Mouse (Mus musculus) lung, postnatal 0 days (tissue): Measurements from ENCODE around the gene Rdh13. TPM values are rescaled to one million over a fixed set of nuclear protein-coding genes. Genes with fewer than 3 reads are reported as not detected.
A peak's percentile ranks its signal among the peaks of the same experiment; 100 is the strongest.
"Not testable (repeated sequence)": the region's sequence is repeated elsewhere in the genome, so short reads cannot be mapped to it uniquely, and the experiment has no call there.

Experiments
- ATAC-seq: fragments of 200-750 bp; cut with Nextera tagmentation; 2 replicates; pipeline ENCODE4 v1.8.0; 2017; ENCODE audit warnings: moderate library complexity
- DNase-seq: peaks from one replicate; pipeline ENCODE4 v3.0.0-alpha.2; 2016; ENCODE audit warnings: low spot score
- H3K27ac ChIP-seq: fragments of 300-500 bp; sonication (generic); 2 replicates; pipeline ENCODE4 v1.5.1; 2014; ENCODE audit warnings: antibody characterized with exemption, mild to moderate bottlenecking, low read length, mixed read lengths
- H3K27me3 ChIP-seq: fragments of 300-500 bp; sonication (generic); replicated peaks from 2 replicates; pipeline ENCODE4 v1.6.1; 2014; ENCODE audit warnings: low read length, mixed read lengths; ENCODE audit not compliant: insufficient read depth
- H3K36me3 ChIP-seq: fragments of 300-500 bp; sonication (generic); 2 replicates; pipeline ENCODE4 v1.6.1; 2014; ENCODE audit warnings: low read length, mixed read lengths; ENCODE audit not compliant: insufficient read depth
- H3K4me1 ChIP-seq: fragments of 300-500 bp; sonication (generic); 2 replicates; pipeline ENCODE4 v1.6.1; 2014; ENCODE audit warnings: antibody characterized with exemption, low read depth, low read length, mixed read lengths; ENCODE audit not compliant: insufficient read depth
- H3K4me2 ChIP-seq: fragments of 300-500 bp; sonication (generic); replicated peaks from 2 replicates; pipeline ENCODE4 v1.6.1; 2014; ENCODE audit warnings: low read depth, mild to moderate bottlenecking, low read length, moderate library complexity, mixed read lengths
- H3K4me3 ChIP-seq: fragments of 300-500 bp; sonication (generic); 2 replicates; pipeline ENCODE4 v1.5.1; 2014; ENCODE audit warnings: low read depth, low read length
- H3K9ac ChIP-seq: fragments of 300-500 bp; sonication (generic); replicated peaks from 2 replicates; pipeline ENCODE4 v1.6.1; 2014; ENCODE audit warnings: low read depth, mild to moderate bottlenecking
- H3K9me3 ChIP-seq: fragments of 300-500 bp; sonication (generic); 2 replicates; pipeline ENCODE4 v1.6.1; 2016; ENCODE audit warnings: low read length, mixed read lengths
- CTCF ChIP-seq: IDR thresholded peaks from 2 replicates; pipeline ENCODE4 v1.5.1; 2016; ENCODE audit warnings: antibody characterized with exemption, mild to moderate bottlenecking
- EP300 ChIP-seq: IDR thresholded peaks from 2 replicates; pipeline ENCODE4 v1.6.1; 2016; ENCODE audit warnings: antibody characterized with exemption, mild to moderate bottlenecking, control low read depth
- WGBS: fragments of 180-500 bp; shearing (Covaris S2); extraction: QIAGEN DNeasy Blood & Tissue Kit; methylation state at CpG from one replicate; pipeline ENCODE4 v1.1.7; 2014; 5-methylcytosine and 5-hydroxymethylcytosine counted together
- microRNA-seq: library from miRNA; unstranded; fragments of <30 nt; microRNA quantifications from one replicate; pipeline ENCODE4, GENCODE M21; 2016
- polyA plus RNA-seq: library from polyadenylated mRNA; unstranded; fragments of >200 nt; fragmentation: Nextera tagmentation; extraction: Ambion mirVana; gene quantifications from 2 replicates; pipeline ENCODE4 v1.2.1, GENCODE M21; 2015

The Rdh13 gene
- polyA plus RNA-seq, 1 experiment from 2014 or later = 17.4 TPM

DNA sequence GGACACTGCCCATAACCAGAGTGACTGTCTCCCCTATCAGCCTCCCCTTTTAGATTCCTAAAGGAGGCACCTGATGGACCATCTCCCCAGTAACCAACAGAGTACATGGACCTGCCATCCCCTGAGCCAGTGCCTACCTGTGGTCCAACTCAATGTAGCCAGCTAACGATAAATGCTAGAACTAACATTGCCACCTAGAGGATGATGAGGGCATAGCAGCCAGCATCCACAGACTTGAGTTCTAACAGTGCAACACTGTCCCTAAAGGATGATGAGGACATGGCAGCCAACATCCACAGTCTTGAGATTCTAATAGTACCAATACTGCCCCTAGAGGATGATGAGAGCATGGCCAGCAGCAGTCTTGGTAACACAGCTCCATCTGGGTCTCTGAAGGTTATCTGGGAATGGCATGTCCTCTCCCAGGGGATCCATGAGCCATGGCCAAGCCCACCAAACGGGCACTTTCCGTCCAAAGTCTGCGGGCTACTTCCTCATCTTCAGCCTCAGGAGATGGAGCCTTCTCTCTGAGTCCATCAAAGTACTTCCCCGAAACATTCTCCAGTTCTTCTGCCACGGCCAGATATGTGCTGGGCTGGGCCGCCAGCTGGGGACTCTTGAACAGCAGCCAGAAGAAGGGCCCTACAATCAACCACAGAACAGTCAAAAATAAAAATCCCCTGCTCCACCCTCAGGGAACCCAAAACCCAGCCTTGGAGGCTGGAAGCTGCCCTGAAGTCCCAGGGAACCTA, 18.1 kb downstream of the Rdh13 start:
- no peak overlapping the region for H3K4me3 ChIP-seq
- ATAC-seq (peak; percentile 96), DNase-seq (peak; percentile 97)
- H3K27me3 ChIP-seq = no peaks in the 10 kb centered on the region
- 62% methylated on average over 7 of the region's 7 CpGs for WGBS
- TF ChIP-seq EP300 (no peak), CTCF (peak; percentile 100)
- H3K36me3 ChIP-seq = peaks cover 14% of the 10 kb centered on the region; the same call in 1 of the 2 replicates
- no peaks in the 10 kb centered on the region for H3K9me3 ChIP-seq
- no peak overlapping the region for H3K9ac ChIP-seq
- H3K4me1 ChIP-seq = no peaks in the 10 kb centered on the region
- no peak overlapping the region for H3K27ac ChIP-seq
- no peak overlapping the region for H3K4me2 ChIP-seq

DNA sequence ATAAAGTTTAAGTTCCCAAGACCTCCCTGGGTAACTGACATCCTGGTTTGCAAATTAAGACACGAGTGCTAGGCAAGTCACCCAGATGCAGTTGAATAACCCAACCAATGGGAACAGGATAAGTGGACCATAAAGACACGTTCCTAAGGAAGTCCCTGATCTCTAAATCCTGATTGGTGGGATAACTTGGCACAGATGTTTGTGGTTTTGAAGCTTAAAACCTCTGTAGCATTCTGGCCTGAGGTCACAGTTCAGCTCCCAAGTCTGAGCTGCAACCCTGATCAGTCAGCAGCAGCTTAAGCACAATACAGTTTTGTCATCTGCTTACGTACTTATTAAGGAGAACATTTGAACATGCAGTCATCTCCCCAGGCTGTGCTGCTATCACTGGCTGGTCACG, 25.2 kb downstream of the Rdh13 start:
- 49% methylated on average over 4 of the region's 4 CpGs for WGBS
- DNase-seq (no peak), ATAC-seq (no peak)
- Histone ChIP-seq H3K4me1 (no peaks in the 10 kb centered on the region), H3K9ac (no peak overlapping the region), H3K9me3 (no peaks in the 10 kb centered on the region), H3K36me3 (0 out of 2 replicates have a peak, but pooled peaks cover 5% of the 10 kb centered on the region), H3K4me3 (no peak overlapping the region), H3K27ac (no peak overlapping the region), H3K27me3 (no peaks in the 10 kb centered on the region), H3K4me2 (no peak overlapping the region)
- TF ChIP-seq CTCF (no peak), EP300 (no peak)

DNA sequence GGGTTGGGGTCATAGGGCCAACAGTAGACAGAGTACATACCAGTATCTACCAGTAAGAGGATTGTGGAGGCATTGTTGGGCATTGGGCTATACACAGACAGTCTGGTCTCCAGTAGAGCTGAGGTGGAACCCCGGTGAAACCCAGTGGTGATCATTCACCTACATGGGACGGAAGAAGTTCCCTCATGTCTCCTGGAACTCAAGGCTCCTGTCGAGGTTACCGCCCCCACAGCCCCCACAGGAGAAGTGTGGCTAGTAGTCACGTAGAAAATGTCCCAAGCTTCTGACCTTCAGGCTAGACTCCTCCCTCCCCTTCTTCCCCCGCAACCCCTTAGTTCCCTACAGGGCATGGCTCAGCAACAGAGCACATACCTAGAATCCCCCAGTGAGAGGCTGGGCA, 25.8 kb downstream of the Rdh13 start:
- Histone ChIP-seq H3K27me3 (no peaks in the 10 kb centered on the region), H3K4me2 (no peak overlapping the region), H3K9me3 (no peaks in the 10 kb centered on the region), H3K27ac (no peak overlapping the region), H3K4me3 (no peak overlapping the region), H3K4me1 (no peaks in the 10 kb centered on the region), H3K9ac (no peak overlapping the region), H3K36me3 (no peaks in the 10 kb centered on the region)
- 78% methylated on average over 6 of the region's 6 CpGs for WGBS
- TF ChIP-seq CTCF = no peak
- no peak for DNase-seq
- no peak for ATAC-seq

DNA sequence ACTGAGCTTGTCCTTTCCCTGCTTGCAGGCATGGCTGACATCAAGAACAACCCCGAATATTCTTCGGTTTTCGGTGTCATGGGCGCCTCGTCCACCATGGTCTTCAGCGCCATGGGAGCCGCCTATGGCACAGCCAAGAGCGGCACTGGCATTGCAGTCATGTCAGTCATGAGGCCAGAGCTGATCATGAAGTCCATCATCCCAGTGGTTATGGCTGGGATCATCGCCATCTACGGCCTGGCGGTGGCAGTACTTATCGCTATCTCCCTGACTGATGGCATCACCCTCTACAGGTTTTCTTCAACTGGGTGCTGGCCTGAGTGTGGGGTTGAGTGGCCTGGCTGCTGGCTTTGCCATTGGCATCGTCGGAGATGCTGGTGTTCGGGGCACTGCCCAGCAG, 33.0 kb downstream of the Rdh13 start:
- not testable (repeated sequence) for DNase-seq, H3K4me3 ChIP-seq, H3K27ac ChIP-seq, H3K36me3 ChIP-seq, H3K9ac ChIP-seq, ATAC-seq, H3K9me3 ChIP-seq, H3K27me3 ChIP-seq, H3K4me2 ChIP-seq, H3K4me1 ChIP-seq
- WGBS = 91% methylated on average over 15 of the region's 15 CpGs

DNA sequence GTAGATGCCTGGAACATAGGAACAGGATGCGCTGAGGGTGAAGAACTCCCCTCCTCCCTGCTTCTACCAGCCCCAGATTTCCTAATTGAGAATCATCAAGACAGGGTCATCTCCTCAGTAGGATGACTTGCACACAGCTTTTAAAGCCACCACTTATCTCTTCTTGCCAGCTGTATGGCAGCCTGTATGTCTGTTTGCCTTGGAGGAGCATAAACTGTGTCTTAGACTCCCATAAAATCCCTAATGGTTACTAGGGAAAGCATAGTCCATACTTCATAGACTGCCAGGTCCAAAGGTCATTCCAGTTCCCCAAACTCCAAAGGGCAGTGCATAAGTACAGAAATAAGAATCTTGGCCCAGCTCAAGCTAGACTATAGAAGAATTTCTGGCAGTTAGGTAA, 47.7 kb downstream of the Rdh13 start, which contains the start of gene Gp6:
Gene Gp6 (minus strand): TSS at position 15 of the 400 bp plus-strand sequence.
- TF ChIP-seq CTCF = no peak
- TF ChIP-seq EP300 = no peak

More for the DNA sequence above, 47.7 kb downstream of the Rdh13 start, which contains the start of gene Gp6:
- no peaks in the 10 kb centered on the region for H3K27me3 ChIP-seq
- H3K4me1 ChIP-seq = no peaks in the 10 kb centered on the region
- no peak within 1 kb of the TSS for H3K4me3 ChIP-seq
- ATAC-seq (no peak), DNase-seq (no peak)
- no peak within 1 kb of the TSS for H3K27ac ChIP-seq
- WGBS = 96% methylated on average over 1 of the region's 1 CpGs
- no peaks in the 10 kb centered on the region for H3K36me3 ChIP-seq
- no peak within 1 kb of the TSS for H3K9ac ChIP-seq
- no peak within 1 kb of the TSS for H3K4me2 ChIP-seq
- no peaks in the 10 kb centered on the region for H3K9me3 ChIP-seq

Small RNAs within 50 kb of the gene (microRNA-seq; reads per million reads assigned to microRNA genes)
- gene Gm24605 = not detected
- not detected for gene Gm24752
- gene Gm25349 = not detected

Other genes with a start within 250 kb of the Rdh13 start
- gene Lilra5, start 207.9 kb downstream of the Rdh13 start, polyA plus RNA-seq = 1.1 and 1.5 TPM in 2 replicates
- gene Ncr1, start 107.9 kb downstream of the Rdh13 start, polyA plus RNA-seq = 0.12 and 0.16 TPM in 2 replicates
- 0.54 and 0.57 TPM in 2 replicates for gene Gp6, start 47.9 kb downstream of the Rdh13 start, polyA plus RNA-seq
- 15.0 and 22.5 TPM in 2 replicates for gene Eps8l1, start 15.0 kb upstream of the Rdh13 start, polyA plus RNA-seq
- gene Ppp1r12c, start 56.0 kb upstream of the Rdh13 start, polyA plus RNA-seq = 52.6 and 55.4 TPM in 2 replicates
- 14.0 and 17.8 TPM in 2 replicates for gene Tnnt1, start 70.7 kb upstream of the Rdh13 start, polyA plus RNA-seq
- gene Tnni3, start 78.6 kb upstream of the Rdh13 start, polyA plus RNA-seq = 81.3 and 95.6 TPM in 2 replicates
- 3.3 and 3.4 TPM in 2 replicates for gene Dnaaf3, start 86.8 kb upstream of the Rdh13 start, polyA plus RNA-seq
- gene Syt5, start 101.9 kb upstream of the Rdh13 start, polyA plus RNA-seq = 7.1 and 8.1 TPM in 2 replicates
- not detected in 2 replicates for gene Ptprh, start 158.4 kb upstream of the Rdh13 start, polyA plus RNA-seq
- 0.90 and 0.91 TPM in 2 replicates for gene Tmem86b, start 185.8 kb upstream of the Rdh13 start, polyA plus RNA-seq
- 6.8 and 7.5 TPM in 2 replicates for gene Ppp6r1, start 213.4 kb upstream of the Rdh13 start, polyA plus RNA-seq
- gene Hspbp1, start 239.4 kb upstream of the Rdh13 start, polyA plus RNA-seq = 49.7 and 54.4 TPM in 2 replicates
- gene Brsk1, start 245.0 kb upstream of the Rdh13 start, polyA plus RNA-seq = 0.31 and 0.45 TPM in 2 replicates